Mouse (Mus musculus) naive thymus-derived CD4-positive, alpha-beta T cell, adult 5 months (primary cell): ENCODE results near the gene Olfr347. TPM values are rescaled to one million over a fixed set of nuclear protein-coding genes. Genes with fewer than 3 reads are reported as not detected.

Source experiments
- polyA plus RNA-seq: library from polyadenylated mRNA; unstranded; fragments of 100-300 nt; shearing (Covaris generic); gene quantifications from one replicate; pipeline ENCODE4 v1.2.1, GENCODE M21; 2017

The Olfr347 gene
- polyA plus RNA-seq = not detected

DNA sequence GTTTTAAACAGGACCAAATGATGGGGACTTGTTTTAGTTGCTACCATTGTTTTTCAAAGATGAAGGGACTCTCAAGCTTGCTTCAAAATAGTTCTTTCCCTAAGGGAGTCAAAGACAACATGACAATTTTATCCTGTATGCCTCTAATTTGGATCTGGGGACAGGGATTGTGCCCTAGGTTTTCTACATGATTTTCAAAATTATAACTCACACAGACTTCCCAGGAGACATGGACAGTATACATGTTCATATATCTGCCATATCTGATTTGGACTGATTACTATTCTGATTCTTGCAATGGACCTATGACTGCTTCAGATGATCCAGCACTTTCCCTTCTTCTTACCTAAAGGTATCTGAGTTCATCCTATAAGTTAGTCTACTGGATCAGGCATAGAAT lies at the start of gene Olfr347:
Olfr347 (plus strand) TSS at position 301 of the 400 bp plus-strand sequence.

GRCm38 (mm10) chr2:36685488-36685887 lies 46.2 kb upstream of the Olfr347 start, which contains the start of gene Olfr346:
Gene Olfr346, plus strand, starts transcription at chr2:36685788.

GRCm38 (mm10) chr2:36783976-36784375 lies 52.3 kb downstream of the Olfr347 start, which contains the start of gene Olfr348:
Gene Olfr348, plus strand, starts transcription at chr2:36784276.

Other genes with a start within 250 kb of the Olfr347 start
- gene Olfr341, start 249.4 kb upstream of the Olfr347 start, polyA plus RNA-seq = 0.20 TPM
- not detected for gene Olfr342, start 206.9 kb upstream of the Olfr347 start, polyA plus RNA-seq
- not detected for gene Olfr344, start 165.2 kb upstream of the Olfr347 start, polyA plus RNA-seq
- not detected for gene Olfr345, start 91.9 kb upstream of the Olfr347 start, polyA plus RNA-seq
- not detected for gene Olfr346, start 46.1 kb upstream of the Olfr347 start, polyA plus RNA-seq
- gene Olfr348, start 52.4 kb downstream of the Olfr347 start, polyA plus RNA-seq = not detected
- gene Olfr50, start 58.6 kb downstream of the Olfr347 start, polyA plus RNA-seq = 0.53 TPM
- gene Olfr3, start 85.1 kb downstream of the Olfr347 start, polyA plus RNA-seq = not detected
- gene Olfr350, start 114.4 kb downstream of the Olfr347 start, polyA plus RNA-seq = not detected
- not detected for gene Olfr351, start 130.8 kb downstream of the Olfr347 start, polyA plus RNA-seq
- not detected for gene Olfr352, start 136.6 kb downstream of the Olfr347 start, polyA plus RNA-seq
- not detected for gene Olfr353, start 161.0 kb downstream of the Olfr347 start, polyA plus RNA-seq
- gene Olfr354, start 173.8 kb downstream of the Olfr347 start, polyA plus RNA-seq = 0.09 TPM
- gene Olfr355, start 197.0 kb downstream of the Olfr347 start, polyA plus RNA-seq = not detected
- not detected for gene Olfr356, start 205.2 kb downstream of the Olfr347 start, polyA plus RNA-seq